Mouse (Mus musculus): ENCODE results near the gene 6030452D12Rik.
A peak's percentile ranks its signal among the peaks of the same experiment; 100 is the strongest.

DNA sequence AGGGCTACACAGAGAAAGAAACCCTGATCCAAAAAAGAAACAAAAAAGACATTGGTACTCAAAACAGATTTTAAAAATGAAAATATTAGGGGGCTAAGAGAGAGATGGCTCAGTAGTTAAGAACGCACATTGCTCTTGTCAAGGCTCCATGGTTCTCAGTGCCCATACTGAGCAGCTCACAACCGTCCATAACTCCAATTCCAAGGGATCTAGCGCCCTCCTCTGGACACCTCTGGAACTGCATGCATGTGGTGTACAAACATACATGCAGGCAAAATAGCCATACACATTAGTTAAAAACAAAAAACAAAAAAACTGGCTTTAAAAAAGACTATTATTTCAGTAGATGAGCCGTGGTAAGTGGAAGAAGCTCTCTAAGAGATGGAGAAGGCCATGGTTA, 30.2 kb downstream of the 6030452D12Rik start:
- TF ChIP-seq CTCF (IDR thresholded peaks at IDR 0.05), result peak; percentile 63
- no peak for TF ChIP-seq POLR2A (IDR thresholded peaks at IDR 0.05; ENCODE audit: insufficient read depth, low read depth, low read length)
